Mouse (Mus musculus) lung, adult 2 months (tissue): ENCODE measurements at regions not wholly inside any gene's neighbourhood (a gene's known extent, or its start where the extent isn't known, plus 50 kb on each side); places are given as distances from the start of the nearest gene placed in this dataset.

Experiments
- CTCF ChIP-seq: fragments of 200-500 bp; IDR thresholded peaks from 2 replicates; pipeline ENCODE4 v1.5.1; 2011; ENCODE audit warnings: mild to moderate bottlenecking, low read length, control low read depth; ENCODE audit not compliant: insufficient read depth
- POLR2A ChIP-seq: fragments of 200-500 bp; IDR thresholded peaks from 2 replicates; pipeline ENCODE4 v1.6.1; 2011; ENCODE audit warnings: low read depth, mild to moderate bottlenecking, control low read depth, low read length, borderline replicate concordance; ENCODE audit errors: extremely low read depth

- no peak for TF ChIP-seq CTCF
- TF ChIP-seq POLR2A, result no peak
Observed at GRCm38 (mm10) chr15:97533553-97534291, 171.9 kb downstream of the Rpap3 start.
